Mouse (Mus musculus): ENCODE measurements around the gene Arhgef11.
A peak's percentile ranks its signal among the peaks of the same experiment; 100 is the strongest.
"Not testable (repeated sequence)": the region's sequence is repeated elsewhere in the genome, so short reads cannot be mapped to it uniquely, and the experiment has no call there.

The Arhgef11 gene

DNA sequence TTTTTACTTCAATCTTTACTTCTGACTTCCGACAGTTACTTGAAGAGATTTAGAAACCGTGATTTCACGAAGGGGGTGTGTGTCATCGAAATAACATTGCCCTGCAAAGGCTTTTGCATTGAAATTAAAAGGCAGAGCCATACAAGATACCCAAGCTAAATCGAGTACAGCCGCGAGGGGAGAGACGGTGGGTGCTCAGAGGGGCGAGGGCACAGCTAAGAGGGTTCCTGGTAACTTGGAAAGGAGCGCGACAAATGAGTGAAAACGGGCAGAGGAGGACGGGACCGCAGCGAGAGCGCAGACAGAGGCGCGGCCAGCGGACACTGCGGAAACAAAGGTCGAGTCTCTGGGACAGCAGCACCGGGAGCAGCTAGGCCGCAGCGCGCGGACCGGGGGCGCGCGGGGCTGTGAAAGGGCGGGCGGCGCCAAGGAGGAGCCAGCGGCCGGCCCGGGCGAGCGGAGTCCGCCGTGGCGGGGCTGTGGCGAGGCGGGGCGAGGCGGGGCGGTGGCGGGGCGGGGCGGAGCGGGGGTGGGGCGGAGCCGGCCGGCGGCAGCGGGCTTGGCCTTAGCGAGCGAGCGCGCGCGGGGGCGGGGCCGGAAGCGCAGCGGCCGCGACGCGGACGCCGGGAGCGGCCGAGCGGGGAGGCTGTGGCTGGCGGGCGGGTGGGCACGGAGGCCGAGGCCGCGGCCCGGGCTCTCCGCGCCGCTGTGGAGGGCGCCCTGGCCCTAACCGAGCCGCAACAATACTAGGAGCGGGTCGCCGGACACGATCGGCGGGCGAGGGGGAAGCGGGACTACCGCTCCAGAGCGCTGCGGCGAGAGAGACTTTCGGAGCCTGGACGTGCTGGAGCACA is at the start of gene Arhgef11:
Arhgef11 (plus strand) TSS at position 603 of the 854 bp plus-strand sequence.
- DNase-seq = peak; percentile 80 to 88

GRCm38 (mm10) chr3:87568681-87569080 is 48.7 kb upstream of the Arhgef11 start:
- DNase-seq = no peak

DNA sequence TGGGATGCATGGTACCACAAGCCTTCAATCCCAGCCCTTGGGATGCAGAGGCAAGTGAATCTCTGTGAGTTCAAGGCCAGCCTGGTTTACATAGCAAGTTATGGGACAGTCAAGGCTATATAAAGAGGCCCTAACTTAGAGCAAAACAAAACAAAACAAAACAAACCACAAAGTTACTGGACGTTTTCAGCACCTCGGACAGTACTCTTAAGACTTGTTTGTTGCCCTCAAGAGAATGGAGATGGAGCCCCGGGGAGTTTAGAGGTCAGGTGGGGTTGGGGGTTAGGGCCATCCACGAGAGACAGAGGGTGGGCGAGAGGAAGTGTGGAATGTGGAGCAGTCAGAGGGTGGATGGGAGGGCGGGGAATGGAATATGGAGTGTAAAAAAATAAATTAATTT is 41.6 kb upstream of the Arhgef11 start:
- DNase-seq = no peak

DNA sequence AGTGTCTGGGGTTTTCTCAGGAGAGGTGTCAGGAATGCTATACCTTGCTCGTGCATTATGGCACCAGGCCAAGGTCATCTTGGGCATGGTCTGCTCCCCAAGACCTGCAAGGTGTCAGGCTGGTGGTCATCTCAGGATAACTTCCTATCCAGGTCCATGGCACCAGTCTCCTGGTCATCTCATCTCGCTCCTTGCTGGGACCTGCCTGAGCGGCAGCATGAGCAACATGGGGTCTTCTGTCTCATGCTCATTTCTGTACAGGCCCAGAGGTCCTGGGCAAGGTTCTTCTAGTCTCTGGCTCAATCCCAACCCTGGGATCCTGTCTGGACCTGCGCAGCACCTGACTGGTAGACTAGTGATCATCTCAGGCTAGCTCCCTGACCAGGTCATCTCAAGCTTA is 35.1 kb upstream of the Arhgef11 start:
- no peak for DNase-seq

DNA sequence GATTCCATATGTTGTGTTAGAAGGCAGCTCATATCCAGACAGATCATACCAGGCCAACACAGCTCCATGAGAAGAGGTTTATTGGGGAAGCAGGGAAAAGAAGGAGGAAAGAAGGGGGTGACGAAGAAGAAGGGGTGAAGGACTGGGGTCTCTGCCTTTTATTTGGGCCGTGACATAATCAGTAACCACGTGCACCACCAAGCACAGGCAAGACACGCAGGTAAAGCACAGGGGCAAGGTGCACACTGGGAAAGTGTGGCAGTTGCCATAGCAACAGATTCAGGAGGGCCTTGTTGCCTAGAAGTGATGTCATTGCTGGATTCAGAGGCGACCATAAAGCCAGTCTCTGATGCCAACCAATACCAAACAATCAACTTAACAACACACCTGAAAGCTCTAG is 23.6 kb upstream of the Arhgef11 start:
- no peak for DNase-seq

- not testable (repeated sequence) for DNase-seq
Measured at GRCm38 (mm10) chr3:87595328-87595727, 22.0 kb upstream of the Arhgef11 start.

- DNase-seq = not testable (repeated sequence)
Measured at GRCm38 (mm10) chr3:87601077-87601476, 16.3 kb upstream of the Arhgef11 start.

- DNase-seq = peak in 1 of 2 experiments; percentile 15
Measured at GRCm38 (mm10) chr3:87616354-87616753, 1.0 kb upstream of the Arhgef11 start.

DNA sequence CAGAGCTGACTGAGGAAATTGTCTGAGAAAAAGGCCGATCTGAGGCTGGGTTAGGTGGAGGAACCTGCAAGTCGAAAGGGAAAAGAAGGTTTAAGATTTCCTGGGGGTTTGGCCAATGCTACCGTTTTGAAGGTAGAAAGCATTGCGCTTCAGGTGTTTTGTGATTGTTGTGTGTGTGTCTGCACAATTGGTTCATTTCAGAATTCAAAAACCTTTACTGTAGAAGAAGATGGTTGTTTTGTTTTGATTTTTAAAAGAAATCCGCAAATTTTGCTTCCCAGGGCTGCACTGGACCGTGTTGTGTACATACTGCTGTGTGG is 412 bp downstream of the Arhgef11 start:
- DNase-seq = no peak

GRCm38 (mm10) chr3:87618240-87618639 is 881 bp downstream of the Arhgef11 start:
- no peak for DNase-seq

DNA sequence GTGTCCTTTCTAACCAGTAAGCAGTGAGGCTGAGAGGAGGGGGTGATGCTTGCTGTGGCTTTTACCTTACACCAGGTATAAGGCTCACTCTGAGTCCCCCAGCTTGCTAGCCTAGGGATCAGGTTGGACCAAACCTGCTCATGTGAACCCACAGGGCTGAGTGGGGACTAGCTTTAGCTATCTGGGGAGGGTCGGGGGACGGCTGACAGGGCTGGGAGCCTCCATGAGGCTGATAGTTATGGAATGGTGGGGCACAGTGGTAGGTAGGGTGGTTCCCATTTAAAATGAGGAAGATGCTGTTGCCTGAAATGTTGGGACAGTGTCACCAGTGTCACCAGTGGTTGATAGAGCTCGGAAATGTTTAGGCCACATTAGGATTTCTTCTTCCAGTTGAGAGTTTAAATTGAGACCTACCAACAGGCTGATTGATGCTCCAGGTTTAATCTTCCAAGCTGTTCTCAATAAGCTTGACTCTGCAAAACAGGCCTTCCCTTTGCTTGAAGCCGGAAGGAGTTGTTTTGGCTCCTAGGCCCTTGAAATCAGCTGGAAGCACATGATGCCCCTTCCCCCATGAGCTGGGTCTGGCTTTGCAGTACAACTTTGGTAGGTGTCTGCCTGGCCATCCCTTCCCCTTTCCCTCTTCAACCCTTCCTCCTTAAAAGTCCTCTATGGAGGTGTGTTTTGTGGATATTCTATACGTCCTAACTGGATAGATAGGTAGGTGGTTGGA is 1.8 kb downstream of the Arhgef11 start:
- DNase-seq = peak in 1 of 2 experiments; percentile 21

DNA sequence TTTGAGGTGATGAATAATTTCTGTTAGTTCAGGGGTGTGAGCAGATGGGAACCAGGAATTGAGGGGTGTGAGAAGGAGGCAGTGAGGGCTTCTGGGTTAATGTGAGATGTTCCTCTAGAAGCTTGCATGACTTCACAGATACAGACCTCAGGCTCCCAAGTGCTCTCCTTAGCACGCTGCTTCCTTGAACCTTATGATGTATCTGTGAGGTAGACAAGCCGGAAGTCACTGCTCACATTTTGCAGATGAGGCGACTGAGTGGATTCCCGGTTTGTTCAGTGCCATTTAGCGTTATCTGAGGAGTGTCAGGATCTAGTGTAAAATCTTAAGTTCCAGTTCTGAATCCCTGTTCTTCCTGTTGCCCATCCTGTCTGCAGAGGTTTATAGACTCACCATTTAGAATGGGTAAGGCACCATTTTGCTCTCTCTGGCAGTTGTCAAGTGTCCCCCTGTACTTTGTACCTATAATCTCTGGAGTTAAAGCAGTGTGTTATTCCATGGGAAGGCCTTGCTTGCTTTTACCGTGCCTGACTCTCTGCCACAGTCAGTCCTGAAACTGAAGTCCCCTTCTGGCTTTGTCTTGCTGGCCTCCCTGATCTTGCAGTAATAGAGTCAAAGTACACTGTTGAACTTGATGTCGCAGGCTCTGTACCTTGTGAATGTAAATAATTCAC is 3.0 kb downstream of the Arhgef11 start:
- no peak for DNase-seq

- DNase-seq = no peak
Measured at GRCm38 (mm10) chr3:87624899-87625298, 7.5 kb downstream of the Arhgef11 start.

DNA sequence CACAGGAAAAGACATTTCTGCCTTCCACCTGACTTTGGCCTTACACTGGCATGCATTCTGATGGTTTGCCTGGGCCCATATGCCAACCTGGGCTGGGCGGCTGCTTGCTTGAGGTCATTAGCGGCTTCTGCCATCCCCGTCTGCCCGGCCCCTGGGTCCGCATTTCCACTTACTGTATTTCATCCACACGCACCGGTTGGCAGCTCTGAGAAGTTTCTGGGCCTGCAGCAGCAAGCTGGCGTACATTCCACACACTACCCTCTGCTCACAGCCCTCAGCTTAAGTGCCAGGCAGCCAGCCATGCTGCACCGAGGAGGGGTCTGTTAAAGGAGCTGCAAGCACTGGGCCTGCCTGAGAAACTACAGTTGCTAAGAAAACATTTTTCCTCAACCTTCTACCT is 13.5 kb downstream of the Arhgef11 start:
- peak; percentile 52 to 56 for DNase-seq

DNA sequence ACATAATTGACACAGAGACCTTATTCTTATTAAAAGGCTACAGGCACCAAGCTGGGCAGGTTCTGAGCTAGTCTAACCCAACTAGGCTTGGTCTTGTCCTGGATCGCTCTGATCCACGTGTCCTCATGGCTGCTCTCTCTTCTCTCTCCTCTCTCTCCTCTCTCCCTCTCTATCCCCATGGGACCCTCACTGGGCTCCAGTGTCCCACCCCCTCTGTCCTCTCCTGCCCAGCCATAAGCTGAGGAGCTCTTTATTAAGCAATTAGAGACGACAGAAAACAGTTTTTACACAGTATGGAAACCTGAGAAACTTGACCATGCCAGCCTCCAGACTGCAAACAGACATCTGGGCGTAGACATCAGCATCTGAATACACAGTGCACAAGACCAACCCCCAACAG is 14.0 kb downstream of the Arhgef11 start:
- no peak for DNase-seq

DNA sequence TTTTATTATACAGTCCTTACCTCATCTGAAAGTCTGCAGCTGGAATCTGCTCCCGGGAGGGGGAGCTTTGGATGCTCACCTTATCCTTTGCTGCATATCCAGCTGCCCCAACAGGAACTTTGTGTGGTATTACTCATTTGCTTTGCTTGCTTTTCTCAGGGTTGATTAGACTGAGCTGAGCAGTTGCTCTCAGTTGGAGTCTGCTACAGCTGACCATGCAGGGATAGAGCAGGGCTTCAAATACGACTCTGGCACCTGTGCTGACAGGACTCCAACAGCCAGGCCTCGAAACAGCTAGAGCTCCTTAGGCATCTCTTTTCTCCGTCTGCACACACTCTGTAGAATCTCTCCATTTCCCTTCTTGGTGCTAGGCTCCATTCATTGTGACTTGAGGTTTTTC is 18.2 kb downstream of the Arhgef11 start:
- peak in 1 of 2 experiments; percentile 48 for DNase-seq

DNA sequence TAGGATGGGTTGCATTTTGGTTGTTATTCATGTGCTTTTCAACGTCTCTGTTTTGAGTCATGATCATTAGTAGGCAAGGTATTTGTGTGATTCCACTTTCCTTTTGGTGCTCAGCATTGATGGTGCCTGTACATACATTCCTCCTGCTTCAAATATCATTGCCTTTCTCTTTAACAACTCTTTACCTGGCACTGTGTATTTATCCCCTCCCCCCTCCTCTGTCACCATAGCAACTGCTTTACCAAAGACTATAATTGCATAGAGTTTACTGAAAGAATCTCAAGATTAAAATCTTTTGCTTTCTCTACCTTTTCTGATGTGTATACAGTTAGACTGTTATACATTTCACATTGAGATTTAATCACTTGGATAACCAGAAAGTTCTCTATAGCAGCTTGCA is 26.1 kb downstream of the Arhgef11 start:
- no peak for DNase-seq

DNA sequence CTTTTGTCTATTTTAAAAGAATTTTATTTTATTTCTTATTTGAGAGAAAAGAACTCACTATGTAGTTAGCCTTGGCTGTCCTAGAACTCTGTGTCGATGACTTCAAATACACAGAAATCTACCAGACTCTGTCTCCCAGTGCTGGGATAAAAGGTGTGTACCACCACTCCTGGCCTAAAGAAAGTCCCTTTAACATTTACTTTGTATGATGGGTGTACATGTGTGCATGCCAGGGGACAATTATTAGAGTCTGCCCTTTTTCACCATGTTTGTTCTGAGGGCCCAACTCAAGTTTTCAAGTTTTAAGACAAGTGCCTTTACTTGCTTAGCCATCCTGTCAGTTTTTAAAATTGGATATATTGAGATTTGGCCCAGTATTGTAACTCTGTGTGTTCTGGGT is 28.8 kb downstream of the Arhgef11 start:
- DNase-seq = no peak

DNA sequence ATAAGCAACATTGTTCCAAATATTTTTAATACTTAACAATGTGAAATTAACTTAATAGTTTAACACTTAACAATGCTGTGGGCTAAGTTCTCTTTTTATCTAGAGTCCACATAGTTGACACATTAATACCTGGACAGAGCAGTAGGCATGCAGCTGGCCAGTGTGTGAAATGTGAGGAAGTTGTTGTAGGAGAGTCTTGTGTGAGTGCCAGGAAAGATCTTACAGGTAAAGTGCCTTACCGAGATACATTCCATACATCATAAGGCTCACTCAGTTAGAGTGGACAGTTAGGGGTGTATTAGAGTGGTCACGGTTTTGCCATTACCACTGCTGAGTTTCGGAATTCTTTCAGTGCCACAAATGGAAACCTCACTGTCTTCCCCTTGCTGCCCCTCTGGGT is 31.7 kb downstream of the Arhgef11 start:
- no peak for DNase-seq

DNA sequence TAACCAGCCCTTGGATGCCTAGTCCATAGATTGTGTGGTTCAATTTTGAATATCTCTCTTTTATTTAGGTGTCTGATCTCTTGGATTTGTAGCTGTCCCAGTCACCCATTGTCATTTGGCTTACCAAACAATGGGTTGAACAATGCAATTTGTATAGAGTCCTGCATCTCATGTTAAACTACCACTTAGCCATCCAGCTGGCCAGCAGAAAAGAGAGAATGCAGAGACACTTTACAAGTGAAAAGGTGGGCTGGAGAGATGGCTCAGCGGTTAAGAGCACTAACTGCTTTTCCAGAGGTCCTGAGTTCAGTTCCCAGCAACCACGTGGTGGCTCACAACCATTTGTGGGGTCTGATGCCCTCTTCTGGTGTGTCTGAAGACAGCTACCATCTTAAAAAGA is 41.0 kb downstream of the Arhgef11 start:
- no peak for DNase-seq

DNA sequence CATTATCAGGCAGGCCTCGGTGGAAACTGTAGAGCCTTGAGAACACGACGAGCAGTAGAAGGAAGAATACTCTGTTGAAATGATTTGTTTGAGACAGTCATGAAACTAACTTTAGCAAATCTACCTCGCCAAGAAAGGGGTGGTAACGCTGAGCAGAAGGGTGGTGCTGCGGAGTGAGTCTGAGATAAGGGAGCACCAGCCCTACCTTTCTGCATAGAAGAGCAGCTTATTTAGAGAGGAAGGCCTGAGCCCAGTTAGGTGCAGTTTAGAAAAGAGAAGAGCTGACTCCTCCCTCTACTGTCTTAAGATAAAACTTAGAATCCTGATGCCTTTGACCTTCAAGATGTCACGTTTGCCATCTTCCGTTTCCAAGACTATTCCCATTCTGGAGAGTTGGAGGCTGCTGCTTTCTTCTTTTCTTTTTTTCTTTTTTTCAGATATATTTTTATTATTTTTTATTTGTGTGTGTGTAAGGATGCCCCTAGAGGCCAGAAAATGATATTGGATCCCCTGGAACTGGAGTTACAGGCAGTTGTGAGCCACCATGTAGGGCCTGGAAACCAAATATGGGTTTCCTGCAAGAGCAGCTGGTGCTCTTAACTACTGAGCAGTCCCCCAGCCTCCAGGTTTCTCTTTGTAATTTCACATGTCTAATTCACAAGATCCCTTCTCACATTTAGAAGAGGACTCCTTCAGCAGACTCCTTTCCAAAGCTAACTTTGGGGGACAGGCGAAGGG is 42.5 kb downstream of the Arhgef11 start:
- DNase-seq = no peak

- DNase-seq = no peak
Measured at GRCm38 (mm10) chr3:87660479-87660878, 43.1 kb downstream of the Arhgef11 start.

DNA sequence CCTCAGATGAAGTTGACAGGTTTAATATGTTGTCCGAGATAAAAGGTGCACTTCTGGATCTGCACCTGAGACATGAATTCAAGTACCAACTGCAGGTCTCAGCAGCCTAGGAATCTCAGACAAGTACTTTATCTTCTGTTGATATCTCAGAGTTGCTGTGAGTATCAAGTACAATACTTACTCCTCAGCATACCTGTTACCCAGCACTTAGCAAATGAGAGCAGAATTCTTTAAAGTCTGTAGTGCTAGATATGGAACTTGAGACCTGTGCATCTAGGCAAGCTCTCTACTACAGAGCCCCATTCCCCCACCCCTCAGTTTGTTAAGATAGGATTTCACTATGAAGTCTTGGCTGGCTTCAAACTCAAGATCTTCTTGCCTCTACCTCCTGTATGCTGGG is 43.9 kb downstream of the Arhgef11 start:
- no peak for DNase-seq

All from cerebellum, adult 18-20 months (tissue).